Mouse (Mus musculus) heart, postnatal 25 days (tissue): ENCODE measurements at regions not wholly inside any gene's neighbourhood (a gene's known extent, or its start where the extent isn't known, plus 50 kb on each side); places are given as distances from the start of the nearest gene placed in this dataset.

Experiments
- DNase-seq: peaks from one replicate; pipeline ENCODE4 v3.0.0; 2022; ENCODE audit warnings: low spot score
- intact Hi-C: fragments of 180-260 bp; cut with DNase I; formaldehyde crosslinking; loops from one replicate; pipeline ENCODE4 v1.15.1; 2025

GRCm38 (mm10) chr3:143333339-143333738 is 451.5 kb upstream of the Pkn2 start:
- no peak for DNase-seq
- intact Hi-C loops, result no loop called here

DNA sequence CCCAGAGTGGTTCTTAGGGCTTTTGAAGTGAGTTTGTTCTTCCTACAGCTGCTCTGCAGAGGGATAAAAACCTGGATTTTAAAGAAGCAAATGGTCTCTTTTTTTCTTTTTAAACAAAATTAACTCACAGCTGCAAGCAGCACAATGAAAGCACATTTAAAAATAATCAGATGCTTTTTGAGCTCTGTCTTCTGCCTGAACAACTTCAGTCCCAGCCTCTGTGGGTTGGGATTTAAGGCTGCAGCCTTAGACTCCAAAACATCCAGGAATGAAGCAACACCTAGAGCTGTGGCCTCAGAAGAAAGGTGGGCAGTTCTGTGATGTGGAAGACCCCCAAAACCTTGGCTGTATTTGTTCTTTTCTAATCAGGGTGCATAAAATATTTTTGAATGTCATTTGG is 446.7 kb upstream of the Pkn2 start:
- DNase-seq, result no peak
- intact Hi-C loops, result no loop called here

- intact Hi-C loops, result no loop called here
- DNase-seq, result no peak
Measured at GRCm38 (mm10) chr3:143327652-143328051, 445.8 kb upstream of the Pkn2 start.

GRCm38 (mm10) chr3:143316457-143316856 is 434.7 kb upstream of the Pkn2 start:
- DNase-seq, result no peak

DNA sequence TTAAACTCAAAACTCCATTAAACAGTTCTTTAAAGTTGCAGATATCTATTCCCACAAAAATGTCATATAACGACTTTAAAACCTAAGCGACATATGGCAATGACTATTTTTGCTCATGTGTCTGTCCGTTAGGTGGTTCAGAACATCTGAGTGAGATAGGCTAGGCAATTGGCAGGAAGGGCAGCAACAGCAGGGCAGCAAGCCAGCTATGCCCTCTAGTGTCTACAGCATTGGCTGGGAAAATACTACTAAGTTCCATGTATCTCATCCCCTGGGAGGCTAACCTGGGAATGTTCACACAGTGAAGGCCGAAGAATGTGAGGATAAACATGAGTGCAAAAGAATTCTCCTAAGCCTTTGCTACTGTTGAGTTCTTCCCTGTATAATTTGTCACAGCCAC is 410.0 kb upstream of the Pkn2 start:
- no peak for DNase-seq
- intact Hi-C loops, result no loop called here

More at GRCm38 (mm10) chr3:143316457-143316856, 434.7 kb upstream of the Pkn2 start:
- intact Hi-C loops, result no loop called here

DNA sequence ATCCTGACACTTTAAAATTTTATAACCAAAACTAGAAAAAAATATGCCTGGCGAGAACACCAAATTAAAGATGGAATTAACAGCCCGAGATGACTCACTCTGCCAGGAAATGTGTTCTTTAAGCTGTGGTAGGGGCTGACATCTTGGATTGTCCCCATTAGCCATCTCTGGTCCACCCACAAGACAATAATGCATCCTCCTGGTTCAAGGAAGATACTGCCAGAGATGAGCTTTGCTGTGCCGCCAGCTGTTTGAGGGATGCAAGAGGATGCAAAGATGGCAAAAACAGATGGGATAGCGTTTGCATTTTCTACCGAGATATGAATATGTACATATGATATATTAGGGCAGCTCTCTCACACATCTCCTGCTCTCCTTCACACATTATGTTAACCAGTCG is 382.3 kb upstream of the Pkn2 start:
- intact Hi-C loops, result no loop called here
- DNase-seq, result no peak

DNA sequence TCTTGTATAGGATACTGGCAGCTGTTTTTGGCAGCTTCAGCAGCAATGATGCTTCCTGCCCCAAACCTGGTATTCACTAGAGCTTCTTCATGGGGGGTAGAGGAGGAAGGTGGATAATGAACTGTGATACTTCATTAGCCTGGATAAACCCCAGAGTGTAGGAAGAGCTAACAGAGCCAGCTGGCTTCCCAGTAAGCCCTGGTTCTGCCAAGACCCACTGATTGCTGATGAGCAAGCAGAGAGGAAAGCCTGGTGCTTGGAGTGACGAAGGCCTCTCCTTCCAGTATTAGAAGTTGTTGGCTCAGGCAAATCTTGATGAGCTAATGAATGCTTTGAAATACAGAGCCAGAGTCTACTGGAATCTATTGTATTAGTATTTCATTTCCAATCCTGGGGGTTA is 370.8 kb upstream of the Pkn2 start:
- intact Hi-C loops, result no loop called here

GRCm38 (mm10) chr3:143252008-143252407 is 370.2 kb upstream of the Pkn2 start:
- intact Hi-C loops, result no loop called here
- no peak for DNase-seq

More for the DNA sequence above, 370.8 kb upstream of the Pkn2 start:
- DNase-seq, result no peak

DNA sequence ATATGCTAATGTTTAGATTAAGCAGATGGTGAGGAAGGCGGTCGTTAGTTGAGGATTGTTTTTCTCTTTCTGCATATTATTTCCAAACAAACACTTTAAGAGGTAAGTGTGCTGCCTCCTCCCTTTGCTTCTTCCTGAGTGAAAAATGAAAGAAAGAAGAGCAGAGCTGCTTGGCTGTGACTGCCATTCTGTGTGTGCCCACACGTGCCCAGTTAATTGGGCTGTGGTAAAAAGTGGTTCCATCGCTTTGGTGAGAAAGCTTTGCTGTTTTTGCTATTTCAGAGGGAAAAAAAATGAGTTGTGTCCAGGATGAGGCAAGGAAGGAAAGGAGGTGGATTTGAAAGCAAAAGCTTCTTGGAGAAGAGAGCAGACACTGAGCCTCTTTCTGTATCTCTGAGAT is 360.9 kb upstream of the Pkn2 start:
- intact Hi-C loops, result no loop called here
- DNase-seq, result no peak

- no peak for DNase-seq
Measured at GRCm38 (mm10) chr3:143240545-143241383, 359.0 kb upstream of the Pkn2 start.

DNA sequence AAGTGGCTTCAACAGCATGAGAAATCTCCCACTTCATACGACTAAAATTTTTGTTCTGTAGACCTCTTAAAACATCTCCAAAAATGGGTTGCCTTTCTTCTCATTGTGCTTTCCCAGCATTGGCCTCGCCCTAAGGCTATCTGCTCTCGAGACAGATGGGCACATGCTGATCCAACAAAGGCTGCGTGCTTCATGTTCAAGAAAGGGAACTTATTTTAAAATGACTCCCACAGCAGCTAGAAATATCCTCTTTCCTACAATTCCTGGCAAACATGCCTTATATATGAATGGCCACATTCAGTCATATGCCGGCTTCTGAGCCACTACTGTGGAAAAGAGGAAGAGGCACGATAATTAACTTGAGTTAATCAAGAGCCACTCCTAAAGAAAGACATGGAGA is 356.7 kb upstream of the Pkn2 start:
- DNase-seq, result no peak
- intact Hi-C loops, result no loop called here

More at GRCm38 (mm10) chr3:143240545-143241383, 359.0 kb upstream of the Pkn2 start:
- intact Hi-C loops, result no loop called here

GRCm38 (mm10) chr3:143223999-143224729 is 342.4 kb upstream of the Pkn2 start:
- intact Hi-C loops, result no loop called here
- no peak for DNase-seq

GRCm38 (mm10) chr3:143193263-143193970 is 311.6 kb upstream of the Pkn2 start:
- intact Hi-C loops, result no loop called here
- no peak for DNase-seq

DNA sequence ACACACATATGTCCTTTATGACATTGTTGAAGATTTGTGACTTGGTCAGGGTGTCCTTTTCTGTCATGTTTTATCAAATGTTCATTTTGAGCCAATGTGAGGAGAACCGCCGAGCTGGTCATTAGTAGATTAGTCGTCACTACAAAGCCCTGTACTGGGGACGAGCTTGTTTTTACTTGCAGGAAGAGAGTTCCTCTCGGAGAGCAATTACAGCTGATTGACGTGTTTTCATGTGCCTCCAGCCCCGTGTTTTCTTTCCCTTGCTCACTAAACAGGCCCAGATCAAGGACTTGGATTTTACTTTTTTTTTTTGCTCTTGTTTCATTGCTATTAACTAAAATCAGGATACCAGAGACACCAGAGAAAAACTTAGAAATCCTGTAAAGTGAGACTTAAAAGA is 307.1 kb upstream of the Pkn2 start:
- no peak for DNase-seq
- intact Hi-C loops, result no loop called here

DNA sequence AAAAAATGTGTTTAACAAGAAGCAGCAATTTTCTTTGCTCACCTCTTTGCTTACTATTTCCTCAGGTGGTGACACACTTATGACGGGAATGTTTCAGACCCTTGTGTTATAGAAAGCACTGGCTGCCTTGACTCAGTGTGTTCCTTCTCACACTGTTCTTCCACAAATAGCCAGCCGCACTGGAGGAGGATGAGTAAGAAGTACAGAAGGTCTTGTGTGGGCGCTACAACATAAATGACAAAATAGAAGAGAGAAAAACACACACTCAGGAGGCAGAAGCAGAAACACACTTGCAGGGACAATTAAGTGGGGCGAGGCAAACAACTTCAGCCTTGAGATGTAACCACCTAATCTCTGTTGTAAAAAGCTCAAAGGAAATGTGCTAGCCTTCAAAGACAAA is 292.2 kb upstream of the Pkn2 start:
- DNase-seq, result no peak
- intact Hi-C loops, result no loop called here

DNA sequence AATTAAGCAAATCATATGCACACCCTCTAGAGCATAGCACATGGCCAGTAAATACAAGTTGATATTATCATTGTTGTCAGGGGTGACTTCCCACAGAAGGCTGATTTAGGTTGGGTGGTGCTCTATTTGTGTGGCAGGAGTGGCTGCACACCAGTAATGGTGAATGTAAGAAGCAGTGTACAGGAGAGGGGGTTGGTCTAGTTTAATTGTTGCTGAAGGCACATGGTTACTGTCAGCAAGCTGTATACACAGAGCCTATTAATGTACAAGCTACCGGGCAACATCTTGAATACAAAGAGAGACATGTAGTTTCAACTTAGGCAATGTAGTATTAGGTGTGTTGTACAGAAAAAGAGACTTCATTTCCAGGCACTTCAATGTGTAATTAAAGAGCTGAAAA is 280.6 kb upstream of the Pkn2 start:
- intact Hi-C loops, result no loop called here
- DNase-seq, result no peak

DNA sequence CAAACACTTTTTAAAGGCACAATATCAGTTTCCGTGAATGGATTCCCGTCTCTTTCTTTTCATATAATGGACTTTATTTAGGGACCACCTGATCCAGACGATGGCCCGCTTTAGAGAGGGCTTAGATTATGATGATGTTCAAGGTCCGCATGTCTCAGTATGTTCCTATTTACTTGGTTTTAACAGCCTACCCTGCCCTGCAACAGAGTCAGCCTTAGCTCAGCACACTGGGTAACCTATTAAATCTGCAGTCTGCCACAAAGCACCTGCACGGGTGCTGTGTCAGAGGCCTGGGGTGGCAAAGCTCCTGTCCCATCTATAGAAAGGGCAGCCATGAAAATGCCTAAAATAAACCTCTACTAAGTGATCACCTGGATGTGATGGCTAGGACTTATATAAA is 280.2 kb upstream of the Pkn2 start:
- intact Hi-C loops, result no loop called here
- no peak for DNase-seq

GRCm38 (mm10) chr3:143158568-143158967 is 276.8 kb upstream of the Pkn2 start:
- intact Hi-C loops, result no loop called here
- no peak for DNase-seq

DNA sequence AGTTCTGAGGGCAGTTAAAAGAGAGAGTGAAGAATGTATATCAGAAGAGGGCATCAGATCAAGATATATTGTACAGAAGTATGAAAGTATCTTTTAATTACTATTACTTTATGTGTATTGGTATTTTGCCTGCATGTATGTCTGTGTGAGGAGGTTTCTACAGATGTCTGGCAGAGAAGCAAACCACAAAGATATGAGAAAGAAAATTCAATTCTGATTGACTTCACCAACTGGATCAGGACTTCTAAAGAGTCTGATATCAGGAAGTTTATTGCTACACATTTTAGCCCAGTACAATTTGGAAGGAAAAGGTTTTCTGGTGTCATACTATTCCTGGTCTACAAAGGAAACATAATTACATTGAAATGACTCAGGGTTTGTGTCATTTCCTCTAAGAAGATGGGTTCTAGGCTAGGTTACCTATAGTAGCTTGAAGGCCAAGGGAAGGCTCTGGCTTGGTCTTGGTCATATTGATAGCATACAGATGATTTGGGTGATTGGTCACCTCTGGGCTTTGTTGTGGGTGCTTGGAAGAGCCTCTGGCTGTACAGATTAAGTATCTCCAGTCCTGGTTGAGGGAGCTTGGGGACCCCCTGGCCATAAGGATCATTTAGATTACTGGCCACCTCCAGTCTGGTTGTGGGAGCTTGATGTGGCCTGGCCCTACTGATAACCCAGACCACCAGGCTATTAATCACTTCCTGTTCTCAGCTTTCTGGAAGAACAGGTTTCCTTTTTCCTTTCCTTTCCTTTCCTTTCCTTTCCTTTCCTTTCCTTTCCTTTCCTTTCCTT is 275.1 kb upstream of the Pkn2 start:
- no peak for DNase-seq
- intact Hi-C loops, result no loop called here

DNA sequence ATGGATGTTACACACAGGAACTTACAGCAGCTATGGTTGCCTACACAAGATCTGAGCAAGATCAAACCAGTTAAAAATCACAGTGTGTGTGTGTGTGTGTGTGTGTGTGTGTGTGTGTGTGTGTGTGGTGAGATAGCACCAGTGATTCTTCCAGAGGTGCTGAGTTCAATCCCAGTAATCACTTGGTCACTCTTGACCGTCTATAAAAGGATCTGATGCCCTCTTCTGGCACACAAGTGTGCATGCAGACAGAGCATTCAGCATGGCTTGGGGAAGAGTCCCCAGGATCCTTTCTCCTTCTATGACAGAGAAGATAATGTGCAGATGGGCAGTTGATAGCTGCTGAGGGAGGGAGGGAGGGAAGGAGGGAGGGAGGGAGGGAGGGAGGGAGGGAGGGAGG is 274.4 kb upstream of the Pkn2 start:
- intact Hi-C loops, result no loop called here
- no peak for DNase-seq
